Mouse (Mus musculus) hindbrain, embryonic 10.5 days (tissue): ENCODE results near the gene Sstr4. TPM values are rescaled to one million over a fixed set of nuclear protein-coding genes. Genes with fewer than 3 reads are reported as not detected.
A peak's percentile ranks its signal among the peaks of the same experiment; 100 is the strongest.

Experiments
- DNase-seq: peaks from one replicate; pipeline ENCODE4 v3.0.0-alpha.2; 2017; ENCODE audit warnings: low spot score
- H3K27ac ChIP-seq: fragments of 300-500 bp; sonication (generic); 2 replicates; pipeline ENCODE4 v1.5.1; 2016; ENCODE audit warnings: mild to moderate bottlenecking, moderate library complexity
- H3K27me3 ChIP-seq: fragments of 300-500 bp; sonication (generic); 2 replicates; pipeline ENCODE4 v1.6.1; 2016; ENCODE audit warnings: mild to moderate bottlenecking; ENCODE audit not compliant: poor library complexity, insufficient read depth, severe bottlenecking
- H3K36me3 ChIP-seq: fragments of 300-500 bp; sonication (generic); 2 replicates; pipeline ENCODE4 v1.6.1; 2016; ENCODE audit warnings: mild to moderate bottlenecking, moderate library complexity
- H3K4me1 ChIP-seq: fragments of 300-500 bp; sonication (generic); replicated peaks from 2 replicates; pipeline ENCODE4 v1.6.1; 2016; ENCODE audit warnings: mild to moderate bottlenecking
- H3K4me3 ChIP-seq: fragments of 300-500 bp; sonication (generic); 2 replicates; pipeline ENCODE4 v1.5.1; 2016; ENCODE audit warnings: mild to moderate bottlenecking, moderate library complexity
- H3K9me3 ChIP-seq: fragments of 300-500 bp; sonication (generic); 2 replicates; pipeline ENCODE4 v1.6.1; 2016; ENCODE audit warnings: mild to moderate bottlenecking, moderate library complexity
- WGBS: fragments of 180-500 bp; shearing (Covaris S2); methylation state at CpG from one replicate; pipeline ENCODE4 v1.1.7; 2016; 5-methylcytosine and 5-hydroxymethylcytosine counted together
- polyA plus RNA-seq: library from polyadenylated mRNA; unstranded; fragments of >200 nt; fragmentation: Nextera tagmentation; extraction: Ambion mirVana; gene quantifications from 2 replicates; pipeline ENCODE4 v1.2.1, GENCODE M21; 2016

Sstr4 gene
- polyA plus RNA-seq, 1 experiment from 2014 or later = 0.63 TPM

DNA sequence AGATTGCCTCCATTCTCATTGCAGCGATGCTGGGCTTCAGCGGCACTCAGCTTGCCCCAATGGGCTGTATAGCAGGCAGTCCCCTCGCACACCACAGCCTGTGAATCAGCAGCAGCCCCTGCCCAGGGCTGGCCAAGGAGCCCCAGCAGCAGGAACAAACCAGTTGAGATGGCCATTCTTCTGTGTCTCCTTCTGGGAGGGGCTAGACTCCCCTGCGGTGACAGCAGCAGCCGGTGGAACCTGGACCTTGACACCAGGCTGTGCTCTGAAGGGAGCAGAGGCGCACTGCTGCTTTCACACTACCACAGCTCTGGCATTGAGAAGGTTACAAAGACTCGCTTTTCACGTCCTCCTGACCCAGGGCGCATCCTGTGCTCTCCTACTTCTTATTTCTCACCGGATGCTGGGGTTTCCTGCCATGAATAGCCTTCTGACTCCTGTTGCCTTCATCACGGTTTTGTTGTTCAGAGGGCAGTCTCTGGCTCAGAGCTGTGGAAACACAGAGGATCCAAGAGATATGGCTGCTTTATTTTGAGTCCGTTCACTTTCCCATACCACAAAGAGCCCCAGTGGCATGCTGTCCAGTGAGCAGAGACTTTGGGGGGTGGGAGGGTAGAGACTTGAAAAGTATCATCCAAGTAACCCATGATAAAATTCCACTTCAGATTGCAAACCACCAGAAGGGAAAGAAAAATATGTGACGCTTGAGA, 48.3 kb downstream of the Sstr4 start, which contains the start of gene Cd93:
Gene Cd93, minus strand, starts transcription at position 315 of the 710 bp plus-strand sequence.
- no peaks in the 10 kb centered on the region for H3K9me3 ChIP-seq
- H3K4me1 ChIP-seq = peaks cover 13% of the 10 kb centered on the region
- H3K27ac ChIP-seq = peak within 1 kb of the TSS; percentile 57
- no peaks in the 10 kb centered on the region for H3K27me3 ChIP-seq
- DNase-seq = peak; percentile 13
- 54% methylated on average over 13 of the region's 13 CpGs for WGBS
- peak within 1 kb of the TSS; percentile 20 for H3K4me3 ChIP-seq
- no peaks in the 10 kb centered on the region for H3K36me3 ChIP-seq

DNA sequence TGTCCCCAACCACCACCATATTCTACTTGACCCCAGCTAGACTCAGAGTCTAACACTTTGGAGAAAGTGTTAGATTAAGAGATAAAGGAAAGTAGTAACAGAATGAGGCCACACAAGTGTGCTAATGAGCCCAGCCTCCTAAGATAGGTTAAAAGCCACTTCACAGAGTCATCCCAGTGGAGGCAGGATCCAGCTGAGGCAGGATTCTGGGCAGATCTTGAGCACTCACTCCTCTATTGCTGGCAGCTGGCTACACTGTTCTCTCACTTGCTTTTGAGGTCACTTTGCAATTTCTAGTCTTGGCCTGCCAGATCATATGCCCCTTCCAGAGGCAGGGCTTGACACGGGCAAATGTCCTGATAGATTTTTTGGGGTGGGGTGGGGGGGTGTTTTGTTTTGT, 49.3 kb downstream of the Sstr4 start:
- DNase-seq = no peak
- H3K4me3 ChIP-seq = no peak overlapping the region
- WGBS = 75% methylated on average over 1 of the region's 1 CpGs
- H3K4me1 ChIP-seq = peaks cover 13% of the 10 kb centered on the region
- no peaks in the 10 kb centered on the region for H3K36me3 ChIP-seq
- H3K9me3 ChIP-seq = no peaks in the 10 kb centered on the region
- H3K27me3 ChIP-seq = no peaks in the 10 kb centered on the region
- H3K27ac ChIP-seq = no peak overlapping the region

GRCm38 (mm10) chr2:148445616-148446015, 50.5 kb downstream of the Sstr4 start:
- peaks cover 13% of the 10 kb centered on the region for H3K4me1 ChIP-seq
- no peaks in the 10 kb centered on the region for H3K27me3 ChIP-seq
- no peaks in the 10 kb centered on the region for H3K36me3 ChIP-seq
- H3K27ac ChIP-seq = no peak overlapping the region
- H3K4me3 ChIP-seq = no peak overlapping the region
- H3K9me3 ChIP-seq = no peaks in the 10 kb centered on the region
- 91% methylated on average over 1 of the region's 1 CpGs for WGBS
- DNase-seq = no peak

Other genes starting within 250 kb of the Sstr4 start
- 6.8 and 7.8 TPM in 2 replicates for gene Thbd, start 12.8 kb downstream of the Sstr4 start, polyA plus RNA-seq
- gene Cd93, start 48.2 kb downstream of the Sstr4 start, polyA plus RNA-seq = 4.7 and 6.3 TPM in 2 replicates